Mouse (Mus musculus) embryonic fibroblast, embryonic 13.5 days (primary cell): ENCODE results near the gene Zscan10. TPM values are rescaled to one million over a fixed set of nuclear protein-coding genes. Genes with fewer than 3 reads are reported as not detected.

Experiments
- H3K27ac ChIP-seq: 2 replicates; pipeline ENCODE4 v1.5.1; 2012; ENCODE audit warnings: low read length, control low read depth, inconsistent platforms; ENCODE audit not compliant: insufficient read depth
- H3K4me1 ChIP-seq: 2 replicates; pipeline ENCODE4 v1.6.1; 2011; ENCODE audit warnings: low read length; ENCODE audit not compliant: control insufficient read depth, insufficient read depth
- H3K4me3 ChIP-seq: 2 replicates; pipeline ENCODE4 v1.5.1; 2011; ENCODE audit warnings: mild to moderate bottlenecking, control low read depth, low read length; ENCODE audit not compliant: insufficient read depth
- CTCF ChIP-seq: IDR thresholded peaks from 2 replicates; pipeline ENCODE4 v1.5.1; 2011; ENCODE audit warnings: mild to moderate bottlenecking, control low read depth, low read length, moderate library complexity, borderline replicate concordance; ENCODE audit not compliant: insufficient read depth
- POLR2A ChIP-seq: IDR thresholded peaks from 2 replicates; pipeline ENCODE4 v1.6.1; 2011; ENCODE audit warnings: low read depth, mild to moderate bottlenecking, control low read depth, low read length, moderate library complexity
- polyA plus RNA-seq: library from polyadenylated mRNA; stranded (reverse); fragments of >200 nt; gene quantifications from 2 replicates; pipeline ENCODE4 v1.2.4, GENCODE M21; 2011; ENCODE audit warnings: low read depth; ENCODE audit not compliant: missing spikeins, insufficient read length

Zscan10 gene
- polyA plus RNA-seq, 1 experiment = not detected

- Histone ChIP-seq H3K4me1 (peaks cover 4% of the 10 kb centered on the region; the same call in 1 of the 2 replicates), H3K27ac (peak within 1 kb of the TSS; percentile 79), H3K4me3 (peak within 1 kb of the TSS; percentile 96)
- no peak for TF ChIP-seq CTCF
- TF ChIP-seq POLR2A = peak; percentile 80; the same call in 1 of the 2 replicates
These were observed 36.9 kb upstream of the Zscan10 start, which contains the start of gene Zfp213 for GRCm38 (mm10) chr17:23563595-23564367. TSS of gene Zfp213 (minus strand) at chr17:23564238.

GRCm38 (mm10) chr17:23564368-23564715 is 36.3 kb upstream of the Zscan10 start:
- peak overlapping the region; percentile 90 for H3K4me3 ChIP-seq
- peak overlapping the region; percentile 79 for H3K27ac ChIP-seq
- TF ChIP-seq POLR2A = no peak
- no peak for TF ChIP-seq CTCF
- H3K4me1 ChIP-seq = peaks cover 4% of the 10 kb centered on the region; the same call in 1 of the 2 replicates

- TF ChIP-seq CTCF (no peak), POLR2A (no peak)
- H3K4me3 ChIP-seq = no peak overlapping the region
- H3K4me1 ChIP-seq = peaks cover 4% of the 10 kb centered on the region; the same call in 1 of the 2 replicates
- H3K27ac ChIP-seq = no peak overlapping the region
These were observed 33.9 kb upstream of the Zscan10 start for GRCm38 (mm10) chr17:23566787-23567186.

GRCm38 (mm10) chr17:23568370-23568769 is 32.3 kb upstream of the Zscan10 start:
- TF ChIP-seq CTCF = no peak
- TF ChIP-seq POLR2A = no peak
- Histone ChIP-seq H3K4me1 (peaks cover 4% of the 10 kb centered on the region; the same call in 1 of the 2 replicates), H3K4me3 (no peak overlapping the region), H3K27ac (no peak overlapping the region)

GRCm38 (mm10) chr17:23570017-23570416 is 30.6 kb upstream of the Zscan10 start:
- Histone ChIP-seq H3K4me3 (no peak overlapping the region), H3K4me1 (0 out of 2 replicates have a peak, but pooled peaks cover under 1% of the 10 kb centered on the region), H3K27ac (no peak overlapping the region)
- TF ChIP-seq POLR2A (no peak), CTCF (peak; percentile 90)

- peak; percentile 26; the same call in 1 of the 2 replicates for TF ChIP-seq CTCF
- TF ChIP-seq POLR2A = no peak
- no peak overlapping the region for H3K27ac ChIP-seq
- no peak overlapping the region for H3K4me3 ChIP-seq
- no peaks in the 10 kb centered on the region for H3K4me1 ChIP-seq
These were observed 29.6 kb upstream of the Zscan10 start for GRCm38 (mm10) chr17:23571084-23571483.

GRCm38 (mm10) chr17:23572059-23572458 is 28.6 kb upstream of the Zscan10 start:
- H3K27ac ChIP-seq = no peak overlapping the region
- TF ChIP-seq POLR2A (no peak), CTCF (no peak)
- no peaks in the 10 kb centered on the region for H3K4me1 ChIP-seq
- no peak overlapping the region for H3K4me3 ChIP-seq

- TF ChIP-seq CTCF (no peak), POLR2A (no peak)
- Histone ChIP-seq H3K4me3 (no peak overlapping the region), H3K4me1 (no peaks in the 10 kb centered on the region), H3K27ac (no peak overlapping the region)
These were observed 26.5 kb upstream of the Zscan10 start for GRCm38 (mm10) chr17:23574130-23574529.

- TF ChIP-seq CTCF = no peak
- TF ChIP-seq POLR2A = no peak
- no peak overlapping the region for H3K27ac ChIP-seq
- no peak overlapping the region for H3K4me3 ChIP-seq
- H3K4me1 ChIP-seq = no peaks in the 10 kb centered on the region
These were observed 24.6 kb upstream of the Zscan10 start for GRCm38 (mm10) chr17:23575951-23576552.

- TF ChIP-seq POLR2A = no peak
- TF ChIP-seq CTCF = no peak
- Histone ChIP-seq H3K27ac (no peak overlapping the region), H3K4me3 (peak overlapping the region; percentile 80; the same call in 1 of the 2 replicates), H3K4me1 (no peaks in the 10 kb centered on the region)
These were observed 15.9 kb upstream of the Zscan10 start for GRCm38 (mm10) chr17:23584786-23585185.
